Mouse (Mus musculus) forebrain, embryonic 12.5 days (tissue): ENCODE measurements around the gene Dusp27. TPM values are rescaled to one million over a fixed set of nuclear protein-coding genes. Genes with fewer than 3 reads are reported as not detected.
A peak's percentile ranks its signal among the peaks of the same experiment; 100 is the strongest.
"Not testable (repeated sequence)": the region's sequence is repeated elsewhere in the genome, so short reads cannot be mapped to it uniquely, and the experiment has no call there.

Source experiments
- ATAC-seq: fragments of 200-750 bp; cut with Nextera tagmentation; 2 replicates; pipeline ENCODE4 v1.8.0; 2017; ENCODE audit warnings: moderate TSS enrichment; ENCODE audit not compliant: low FRiP score
- H3K27ac ChIP-seq: fragments of 300-500 bp; sonication (generic); 2 replicates; pipeline ENCODE4 v1.5.1; 2016; ENCODE audit warnings: mild to moderate bottlenecking
- H3K27me3 ChIP-seq: fragments of 300-500 bp; sonication (generic); 2 replicates; pipeline ENCODE4 v1.6.1; 2016; ENCODE audit warnings: mild to moderate bottlenecking
- H3K36me3 ChIP-seq: fragments of 300-500 bp; sonication (generic); replicated peaks from 2 replicates; pipeline ENCODE4 v1.6.1; 2016; ENCODE audit warnings: mild to moderate bottlenecking
- H3K4me1 ChIP-seq: fragments of 300-500 bp; sonication (generic); 2 replicates; pipeline ENCODE4 v1.6.1; 2016
- H3K4me2 ChIP-seq: fragments of 300-500 bp; sonication (generic); 2 replicates; pipeline ENCODE4 v1.6.1; 2016; ENCODE audit warnings: mild to moderate bottlenecking, moderate library complexity
- H3K4me3 ChIP-seq: fragments of 300-500 bp; sonication (generic); replicated peaks from 2 replicates; pipeline ENCODE4 v1.5.1; 2016; ENCODE audit warnings: mild to moderate bottlenecking
- H3K9ac ChIP-seq: fragments of 300-500 bp; sonication (generic); 2 replicates; pipeline ENCODE4 v1.6.1; 2016; ENCODE audit warnings: mild to moderate bottlenecking
- H3K9me3 ChIP-seq: fragments of 300-500 bp; sonication (generic); 2 replicates; pipeline ENCODE4 v1.6.1; 2016
- WGBS: fragments of 180-500 bp; shearing (Covaris S2); methylation state at CpG from one replicate; pipeline ENCODE4 v1.1.7; 2016; 5-methylcytosine and 5-hydroxymethylcytosine counted together
- polyA plus RNA-seq: library from polyadenylated mRNA; unstranded; fragments of >200 nt; fragmentation: Nextera tagmentation; extraction: Ambion mirVana; gene quantifications from 2 replicates; pipeline ENCODE4 v1.2.1, GENCODE M21; 2016

Gene Dusp27
- polyA plus RNA-seq, 1 experiment from 2014 or later = 1.8 TPM

- Histone ChIP-seq H3K9ac (no peak overlapping the region), H3K27me3 (peaks cover 43% of the 10 kb centered on the region), H3K9me3 (no peaks in the 10 kb centered on the region), H3K27ac (no peak overlapping the region), H3K4me2 (no peak overlapping the region), H3K4me3 (no peak overlapping the region), H3K4me1 (peaks cover 8% of the 10 kb centered on the region), H3K36me3 (no peaks in the 10 kb centered on the region)
- WGBS = 65% methylated on average over 10 of the region's 10 CpGs
- no peak for ATAC-seq
Observed at GRCm38 (mm10) chr1:166155113-166155494, 27.4 kb upstream of the Dusp27 start.

- H3K9ac ChIP-seq = no peak overlapping the region
- peak; percentile 24 for ATAC-seq
- 26% methylated on average over 29 of the region's 29 CpGs for WGBS
- H3K36me3 ChIP-seq = no peaks in the 10 kb centered on the region
- no peak overlapping the region for H3K27ac ChIP-seq
- H3K9me3 ChIP-seq = no peaks in the 10 kb centered on the region
- peaks cover 8% of the 10 kb centered on the region for H3K4me1 ChIP-seq
- H3K27me3 ChIP-seq = peaks cover 36% of the 10 kb centered on the region
- peak overlapping the region; percentile 32 for H3K4me2 ChIP-seq
- peak overlapping the region; percentile 18; the same call in 1 of the 2 replicates for H3K4me3 ChIP-seq
Observed at GRCm38 (mm10) chr1:166154162-166155112, 26.7 kb upstream of the Dusp27 start.

- no peak overlapping the region for H3K4me3 ChIP-seq
- peak; percentile 59; the same call in 1 of the 2 replicates for ATAC-seq
- 11% methylated on average over 18 of the region's 18 CpGs for WGBS
Observed at GRCm38 (mm10) chr1:166153351-166154120, 25.8 kb upstream of the Dusp27 start.

GRCm38 (mm10) chr1:166152034-166152433 lies 24.3 kb upstream of the Dusp27 start:
- no peak overlapping the region for H3K4me3 ChIP-seq
- 91% methylated on average over 10 of the region's 10 CpGs for WGBS
- peaks cover 23% of the 10 kb centered on the region for H3K27me3 ChIP-seq
- no peak overlapping the region for H3K9ac ChIP-seq
- ATAC-seq = no peak
- H3K4me2 ChIP-seq = no peak overlapping the region
- H3K4me1 ChIP-seq = peaks cover 8% of the 10 kb centered on the region
- H3K27ac ChIP-seq = no peak overlapping the region
- no peaks in the 10 kb centered on the region for H3K36me3 ChIP-seq
- no peaks in the 10 kb centered on the region for H3K9me3 ChIP-seq

More at GRCm38 (mm10) chr1:166153351-166154120, 25.8 kb upstream of the Dusp27 start:
- Histone ChIP-seq H3K9ac (no peak overlapping the region), H3K27me3 (peaks cover 30% of the 10 kb centered on the region), H3K4me2 (peak overlapping the region; percentile 22; the same call in 1 of the 2 replicates), H3K4me1 (peaks cover 8% of the 10 kb centered on the region), H3K27ac (no peak overlapping the region), H3K36me3 (no peaks in the 10 kb centered on the region), H3K9me3 (no peaks in the 10 kb centered on the region)

GRCm38 (mm10) chr1:166151341-166151740 lies 23.6 kb upstream of the Dusp27 start:
- no peaks in the 10 kb centered on the region for H3K36me3 ChIP-seq
- 65% methylated on average over 11 of the region's 11 CpGs for WGBS
- no peak for ATAC-seq
- no peak overlapping the region for H3K4me3 ChIP-seq
- H3K4me2 ChIP-seq = no peak overlapping the region
- H3K9me3 ChIP-seq = no peaks in the 10 kb centered on the region
- peaks cover 8% of the 10 kb centered on the region for H3K4me1 ChIP-seq
- H3K27ac ChIP-seq = no peak overlapping the region
- peaks cover 24% of the 10 kb centered on the region for H3K27me3 ChIP-seq
- no peak overlapping the region for H3K9ac ChIP-seq

GRCm38 (mm10) chr1:166150035-166150434 lies 22.3 kb upstream of the Dusp27 start:
- 83% methylated on average over 7 of the region's 7 CpGs for WGBS
- no peak overlapping the region for H3K4me3 ChIP-seq
- H3K4me2 ChIP-seq = no peak overlapping the region
- no peak for ATAC-seq
- no peaks in the 10 kb centered on the region for H3K36me3 ChIP-seq
- peaks cover 8% of the 10 kb centered on the region for H3K4me1 ChIP-seq
- H3K27me3 ChIP-seq = peaks cover 17% of the 10 kb centered on the region
- H3K27ac ChIP-seq = no peak overlapping the region
- H3K9me3 ChIP-seq = no peaks in the 10 kb centered on the region
- H3K9ac ChIP-seq = no peak overlapping the region

- no peak overlapping the region for H3K9ac ChIP-seq
- 78% methylated on average over 4 of the region's 4 CpGs for WGBS
- ATAC-seq = no peak
- H3K27me3 ChIP-seq = peaks cover 11% of the 10 kb centered on the region
- peaks cover 8% of the 10 kb centered on the region for H3K4me1 ChIP-seq
- H3K9me3 ChIP-seq = no peaks in the 10 kb centered on the region
- H3K27ac ChIP-seq = no peak overlapping the region
- H3K4me3 ChIP-seq = no peak overlapping the region
- H3K36me3 ChIP-seq = no peaks in the 10 kb centered on the region
- no peak overlapping the region for H3K4me2 ChIP-seq
Observed at GRCm38 (mm10) chr1:166149441-166149840, 21.7 kb upstream of the Dusp27 start.

GRCm38 (mm10) chr1:166147657-166148056 lies 19.9 kb upstream of the Dusp27 start:
- Histone ChIP-seq H3K36me3 (no peaks in the 10 kb centered on the region), H3K4me3 (no peak overlapping the region), H3K27ac (no peak overlapping the region), H3K9ac (no peak overlapping the region), H3K4me2 (no peak overlapping the region), H3K9me3 (no peaks in the 10 kb centered on the region), H3K27me3 (0 out of 2 replicates have a peak, but pooled peaks cover 7% of the 10 kb centered on the region), H3K4me1 (peaks cover 3% of the 10 kb centered on the region; the same call in 1 of the 2 replicates)
- WGBS = 76% methylated on average over 3 of the region's 3 CpGs
- ATAC-seq = no peak

GRCm38 (mm10) chr1:166146626-166147025 lies 18.9 kb upstream of the Dusp27 start:
- H3K36me3 ChIP-seq = no peaks in the 10 kb centered on the region
- no peak for ATAC-seq
- peaks cover 3% of the 10 kb centered on the region; the same call in 1 of the 2 replicates for H3K4me1 ChIP-seq
- WGBS = 91% methylated on average over 11 of the region's 11 CpGs
- H3K4me2 ChIP-seq = no peak overlapping the region
- no peak overlapping the region for H3K9ac ChIP-seq
- no peak overlapping the region for H3K27ac ChIP-seq
- 0 out of 2 replicates have a peak, but pooled peaks cover 3% of the 10 kb centered on the region for H3K27me3 ChIP-seq
- H3K4me3 ChIP-seq = no peak overlapping the region
- no peaks in the 10 kb centered on the region for H3K9me3 ChIP-seq

GRCm38 (mm10) chr1:166142369-166142768 lies 14.6 kb upstream of the Dusp27 start:
- no peak overlapping the region for H3K4me2 ChIP-seq
- H3K36me3 ChIP-seq = no peaks in the 10 kb centered on the region
- no peak for ATAC-seq
- H3K4me3 ChIP-seq = no peak overlapping the region
- WGBS = 78% methylated on average over 6 of the region's 6 CpGs
- no peak overlapping the region for H3K9ac ChIP-seq
- no peaks in the 10 kb centered on the region for H3K9me3 ChIP-seq
- peaks cover 12% of the 10 kb centered on the region; the same call in 1 of the 2 replicates for H3K4me1 ChIP-seq
- no peak overlapping the region for H3K27ac ChIP-seq
- peaks cover 9% of the 10 kb centered on the region; the same call in 1 of the 2 replicates for H3K27me3 ChIP-seq

- not testable (repeated sequence) for H3K27me3 ChIP-seq, H3K4me3 ChIP-seq, H3K9ac ChIP-seq, H3K9me3 ChIP-seq, H3K27ac ChIP-seq, H3K36me3 ChIP-seq, H3K4me2 ChIP-seq, ATAC-seq
- WGBS = 88% methylated on average over 9 of the region's 9 CpGs
- peaks cover 12% of the 10 kb centered on the region; the same call in 1 of the 2 replicates for H3K4me1 ChIP-seq
Observed at GRCm38 (mm10) chr1:166141868-166142267, 14.1 kb upstream of the Dusp27 start.

- Histone ChIP-seq H3K4me2 (no peak overlapping the region), H3K9ac (no peak overlapping the region), H3K36me3 (no peaks in the 10 kb centered on the region), H3K9me3 (no peaks in the 10 kb centered on the region), H3K4me1 (peaks cover 16% of the 10 kb centered on the region; the same call in 1 of the 2 replicates), H3K4me3 (no peak overlapping the region), H3K27ac (no peak overlapping the region), H3K27me3 (peaks cover 6% of the 10 kb centered on the region; the same call in 1 of the 2 replicates)
- ATAC-seq = no peak
- 42% methylated on average over 4 of the region's 4 CpGs for WGBS
Observed at GRCm38 (mm10) chr1:166139620-166140184, 12.0 kb upstream of the Dusp27 start.
